Mouse (Mus musculus): ENCODE measurements around the gene Smoc2. TPM values are rescaled to one million over a fixed set of nuclear protein-coding genes. Genes with fewer than 3 reads are reported as not detected.
A peak's percentile ranks its signal among the peaks of the same experiment; 100 is the strongest.

Smoc2 gene
- polyA plus RNA-seq, 1 experiment from 2014 or later = 40.0 TPM

DNA sequence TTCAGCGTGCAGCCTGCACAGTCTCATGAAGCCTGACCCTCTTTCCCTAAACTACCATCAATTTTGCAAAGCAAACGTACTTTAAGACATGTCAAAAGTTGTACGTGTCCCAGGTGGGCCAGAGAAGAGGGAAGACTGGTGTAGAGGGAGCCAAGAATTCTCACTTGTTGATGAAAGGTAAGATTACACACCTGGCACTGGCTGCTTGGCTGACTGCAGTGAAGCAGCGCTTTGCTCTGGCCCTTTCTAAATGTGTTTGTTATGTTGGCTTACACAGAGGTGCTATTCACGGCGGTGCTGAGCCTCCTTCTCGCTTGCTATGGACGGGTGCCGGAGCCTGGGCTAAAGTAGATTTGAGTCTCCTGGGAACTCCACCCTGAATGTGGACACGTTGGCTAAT is 17.1 kb upstream of the Smoc2 start:
- H3K9ac ChIP-seq (replicated peaks) = no peak overlapping the region
- no peaks in the 10 kb centered on the region for H3K36me3 ChIP-seq (replicated peaks; ENCODE audit: insufficient read depth, low read length)
- no peaks in the 10 kb centered on the region for H3K9me3 ChIP-seq (ENCODE audit: low read length)
- 73% methylated on average over 10 of the region's 10 CpGs for WGBS (ENCODE audit: insufficient replicate concordance)
- H3K4me1 ChIP-seq (ENCODE audit: insufficient read depth) = no peaks in the 10 kb centered on the region; the same call in 1 of the 2 replicates
- no peaks in the 10 kb centered on the region for H3K27me3 ChIP-seq (ENCODE audit: insufficient read depth, low read length)
- TF ChIP-seq EP300 (IDR thresholded peaks at IDR 0.05; ENCODE audit: low read depth) = no peak
- ATAC-seq (no peak), DNase-seq (no peak)
- H3K4me2 ChIP-seq (ENCODE audit: low read depth, low read length) = no peak overlapping the region
- H3K27ac ChIP-seq (ENCODE audit: low read depth) = no peak overlapping the region
- H3K4me3 ChIP-seq (ENCODE audit: low read depth, low read length) = no peak overlapping the region

DNA sequence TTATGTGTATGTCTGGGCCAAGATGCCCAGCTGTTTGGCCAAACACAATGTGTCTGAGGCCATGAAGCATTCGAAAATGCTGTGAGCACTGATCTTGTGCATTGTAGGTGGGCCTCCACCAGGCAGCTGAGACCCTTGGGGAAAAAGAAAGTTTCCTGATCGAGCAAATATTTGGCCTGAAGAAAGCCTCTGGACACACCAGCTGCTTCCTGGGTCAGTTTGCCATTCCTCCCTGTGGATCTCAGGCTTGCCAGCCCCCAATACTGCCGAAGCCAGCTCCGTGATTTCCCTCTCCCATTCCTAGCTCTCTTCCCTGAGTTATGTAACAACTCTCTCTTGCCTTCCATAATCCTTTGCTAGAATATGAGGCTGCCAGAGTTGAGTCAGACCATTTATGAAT is 11.3 kb upstream of the Smoc2 start:
- TF ChIP-seq CTCF (IDR thresholded peaks at IDR 0.05; ENCODE audit: low read depth) (no peak), EP300 (IDR thresholded peaks at IDR 0.05; ENCODE audit: low read depth) (no peak)
- WGBS (ENCODE audit: insufficient replicate concordance) = 57% methylated on average over 4 of the region's 4 CpGs
- Histone ChIP-seq H3K4me1 (ENCODE audit: insufficient read depth) (no peaks in the 10 kb centered on the region; the same call in 1 of the 2 replicates), H3K27me3 (ENCODE audit: insufficient read depth, low read length) (no peaks in the 10 kb centered on the region), H3K4me3 (ENCODE audit: low read depth, low read length) (no peak overlapping the region), H3K36me3 (replicated peaks; ENCODE audit: insufficient read depth, low read length) (no peaks in the 10 kb centered on the region), H3K27ac (ENCODE audit: low read depth) (no peak overlapping the region), H3K4me2 (ENCODE audit: low read depth, low read length) (no peak overlapping the region), H3K9ac (replicated peaks) (no peak overlapping the region), H3K9me3 (ENCODE audit: low read length) (no peaks in the 10 kb centered on the region)
- DNase-seq (no peak), ATAC-seq (no peak)

DNA sequence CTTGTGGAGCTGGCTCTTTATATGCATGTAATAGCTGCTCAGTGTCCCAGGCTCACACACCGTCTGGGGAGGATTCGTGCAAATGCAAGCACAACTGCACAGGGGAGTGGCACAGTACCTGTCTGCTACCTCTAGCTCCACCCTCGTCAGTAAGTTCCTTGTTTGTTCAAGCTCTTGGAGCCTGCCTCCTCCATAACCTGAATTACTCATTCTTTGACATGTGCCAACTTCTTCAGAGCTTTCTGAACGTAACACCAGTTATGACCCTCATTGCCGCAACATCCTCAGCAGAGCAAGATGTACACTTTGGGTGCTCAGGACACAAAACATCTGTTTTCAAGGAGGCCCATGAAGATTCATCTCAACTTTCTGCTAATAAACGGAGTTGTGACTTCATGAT is 5.9 kb upstream of the Smoc2 start:
- WGBS (ENCODE audit: insufficient replicate concordance) = 66% methylated on average over 6 of the region's 6 CpGs

DNA sequence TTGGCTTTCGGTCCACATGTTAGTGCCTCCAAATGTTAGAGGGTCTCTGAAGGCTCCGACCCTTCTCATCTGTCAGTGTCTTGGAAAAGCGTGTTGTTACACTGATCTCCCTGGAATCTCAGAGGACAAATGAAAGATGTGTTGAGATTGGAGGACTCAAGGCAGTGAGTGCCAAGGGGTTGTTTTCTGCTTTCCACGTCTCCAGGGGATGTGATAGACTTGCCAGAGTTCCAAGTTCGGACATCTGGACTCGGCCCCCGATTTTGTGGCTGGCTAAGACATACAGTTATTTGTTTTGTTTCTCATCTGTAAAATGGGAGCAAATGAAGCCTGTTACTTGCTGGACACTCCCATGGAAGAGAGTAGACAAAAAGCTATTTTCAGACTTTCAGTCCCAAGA is 2.0 kb upstream of the Smoc2 start:
- 74% methylated on average over 7 of the region's 7 CpGs for WGBS (ENCODE audit: insufficient replicate concordance)

More for the DNA sequence above, 5.9 kb upstream of the Smoc2 start:
- Histone ChIP-seq H3K4me1 (ENCODE audit: insufficient read depth) (no peaks in the 10 kb centered on the region), H3K36me3 (replicated peaks; ENCODE audit: insufficient read depth, low read length) (no peaks in the 10 kb centered on the region), H3K9me3 (ENCODE audit: low read length) (no peaks in the 10 kb centered on the region), H3K4me2 (ENCODE audit: low read depth, low read length) (no peak overlapping the region), H3K27ac (ENCODE audit: low read depth) (no peak overlapping the region), H3K9ac (replicated peaks) (no peak overlapping the region), H3K4me3 (ENCODE audit: low read depth, low read length) (no peak overlapping the region), H3K27me3 (ENCODE audit: insufficient read depth, low read length) (peaks cover 7% of the 10 kb centered on the region)
- TF ChIP-seq EP300 (IDR thresholded peaks at IDR 0.05; ENCODE audit: low read depth) (no peak), CTCF (IDR thresholded peaks at IDR 0.05; ENCODE audit: low read depth) (no peak)
- ATAC-seq (no peak), DNase-seq (no peak)

DNA sequence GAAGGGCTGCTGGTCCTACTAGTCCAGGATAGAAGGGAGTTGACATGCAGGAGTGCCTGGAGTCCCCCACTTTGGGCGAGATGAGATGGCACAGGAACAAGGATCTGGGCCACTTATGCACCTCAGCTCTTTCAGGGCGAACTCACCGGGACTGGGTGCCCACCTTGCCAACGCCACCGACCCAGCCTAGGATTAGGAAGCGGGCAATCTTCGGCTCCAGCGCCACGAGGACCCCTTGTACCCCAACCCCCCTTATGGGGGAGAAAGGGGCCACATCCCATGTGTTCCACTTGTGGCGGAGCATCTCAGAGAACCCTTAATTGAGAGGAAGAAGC is 627 bp downstream of the Smoc2 start:
- ATAC-seq (no peak), DNase-seq (no peak)
- no peaks in the 10 kb centered on the region for H3K9me3 ChIP-seq (ENCODE audit: low read length)
- 2% methylated on average over 10 of the region's 10 CpGs for WGBS (ENCODE audit: insufficient replicate concordance)
- no peaks in the 10 kb centered on the region for H3K36me3 ChIP-seq (replicated peaks; ENCODE audit: insufficient read depth, low read length)
- H3K27me3 ChIP-seq (ENCODE audit: insufficient read depth, low read length) = peaks cover 34% of the 10 kb centered on the region
- H3K4me1 ChIP-seq (ENCODE audit: insufficient read depth) = no peaks in the 10 kb centered on the region
- H3K27ac ChIP-seq (ENCODE audit: low read depth) = no peak overlapping the region
- peak overlapping the region; percentile 51 for H3K4me2 ChIP-seq (ENCODE audit: low read depth, low read length)
- H3K4me3 ChIP-seq (ENCODE audit: low read depth, low read length) = peak overlapping the region; percentile 26; the same call in 1 of the 2 replicates
- H3K9ac ChIP-seq (replicated peaks) = no peak overlapping the region
- no peak for TF ChIP-seq CTCF (IDR thresholded peaks at IDR 0.05; ENCODE audit: low read depth)
- TF ChIP-seq EP300 (IDR thresholded peaks at IDR 0.05; ENCODE audit: low read depth) = no peak

More for the DNA sequence above, 2.0 kb upstream of the Smoc2 start:
- Histone ChIP-seq H3K4me2 (ENCODE audit: low read depth, low read length) (no peak overlapping the region), H3K36me3 (replicated peaks; ENCODE audit: insufficient read depth, low read length) (no peaks in the 10 kb centered on the region), H3K27ac (ENCODE audit: low read depth) (no peak overlapping the region), H3K27me3 (ENCODE audit: insufficient read depth, low read length) (peaks cover 32% of the 10 kb centered on the region), H3K9ac (replicated peaks) (no peak overlapping the region), H3K4me1 (ENCODE audit: insufficient read depth) (no peaks in the 10 kb centered on the region), H3K4me3 (ENCODE audit: low read depth, low read length) (no peak overlapping the region), H3K9me3 (ENCODE audit: low read length) (no peaks in the 10 kb centered on the region)
- DNase-seq (no peak), ATAC-seq (no peak)
- no peak for TF ChIP-seq CTCF (IDR thresholded peaks at IDR 0.05; ENCODE audit: low read depth)
- no peak for TF ChIP-seq EP300 (IDR thresholded peaks at IDR 0.05; ENCODE audit: low read depth)

DNA sequence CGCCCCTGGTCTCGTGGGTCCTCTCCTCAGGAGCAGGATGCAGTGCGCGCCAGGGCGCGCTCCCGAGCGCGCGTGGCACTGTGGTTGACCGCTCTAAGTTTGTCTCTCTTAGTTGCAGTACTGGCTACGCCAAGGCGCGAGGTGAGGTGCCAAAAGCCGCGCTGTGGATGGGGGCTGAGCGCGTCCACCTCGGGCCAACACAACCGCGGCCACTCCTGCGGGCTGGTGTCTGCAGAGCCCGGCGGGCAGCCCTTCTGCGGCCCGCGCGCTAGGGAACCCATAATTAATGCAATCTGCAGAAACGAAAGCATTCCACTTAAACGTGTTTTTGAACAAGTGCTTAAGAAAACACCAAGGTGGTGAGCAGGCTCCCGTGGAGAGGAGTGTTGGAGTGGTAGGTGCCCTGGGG is 1.1 kb downstream of the Smoc2 start:
- 2% methylated on average over 31 of the region's 31 CpGs for WGBS (ENCODE audit: insufficient replicate concordance)
- H3K4me3 ChIP-seq (ENCODE audit: low read depth, low read length) = peak overlapping the region; percentile 17; the same call in 1 of the 2 replicates
- H3K27me3 ChIP-seq (ENCODE audit: insufficient read depth, low read length) = peaks cover 34% of the 10 kb centered on the region
- H3K36me3 ChIP-seq (replicated peaks; ENCODE audit: insufficient read depth, low read length) = no peaks in the 10 kb centered on the region
- no peak for DNase-seq
- ATAC-seq = no peak
- no peaks in the 10 kb centered on the region for H3K4me1 ChIP-seq (ENCODE audit: insufficient read depth)
- no peak overlapping the region for H3K27ac ChIP-seq (ENCODE audit: low read depth)
- no peak for TF ChIP-seq CTCF (IDR thresholded peaks at IDR 0.05; ENCODE audit: low read depth)
- TF ChIP-seq EP300 (IDR thresholded peaks at IDR 0.05; ENCODE audit: low read depth) = no peak
- H3K4me2 ChIP-seq (ENCODE audit: low read depth, low read length) = 0 out of 2 replicates have a peak overlapping the region, but pooled peaks have one; percentile 13
- no peak overlapping the region for H3K9ac ChIP-seq (replicated peaks)
- no peaks in the 10 kb centered on the region for H3K9me3 ChIP-seq (ENCODE audit: low read length)
